Mouse (Mus musculus) heart, embryonic 13.5 days (tissue): Measurements from ENCODE around the gene Samd14. TPM values are rescaled to one million over a fixed set of nuclear protein-coding genes. Genes with fewer than 3 reads are reported as not detected.

Source experiments
- ATAC-seq: fragments of 200-750 bp; cut with Nextera tagmentation; 2 replicates; pipeline ENCODE4 v1.8.0; 2017; ENCODE audit warnings: moderate TSS enrichment; ENCODE audit not compliant: insufficient number of reproducible peaks, low FRiP score, low TSS enrichment; ENCODE audit errors: extremely low read depth
- H3K27ac ChIP-seq: fragments of 300-500 bp; sonication (generic); replicated peaks from 2 replicates; pipeline ENCODE4 v1.5.1; 2015; ENCODE audit warnings: moderate library complexity, mild to moderate bottlenecking, inconsistent platforms
- H3K27me3 ChIP-seq: fragments of 300-500 bp; sonication (generic); replicated peaks from 2 replicates; pipeline ENCODE4 v1.6.1; 2015; ENCODE audit warnings: mild to moderate bottlenecking, inconsistent platforms
- H3K36me3 ChIP-seq: fragments of 300-500 bp; sonication (generic); 2 replicates; pipeline ENCODE4 v1.6.1; 2015; ENCODE audit warnings: mild to moderate bottlenecking, inconsistent platforms
- H3K4me1 ChIP-seq: fragments of 300-500 bp; sonication (generic); 2 replicates; pipeline ENCODE4 v1.6.1; 2015; ENCODE audit warnings: inconsistent platforms
- H3K4me2 ChIP-seq: fragments of 300-500 bp; sonication (generic); 2 replicates; pipeline ENCODE4 v1.6.1; 2015; ENCODE audit warnings: inconsistent platforms, mild to moderate bottlenecking, moderate library complexity
- H3K4me3 ChIP-seq: fragments of 300-500 bp; sonication (generic); 2 replicates; pipeline ENCODE4 v1.5.1; 2015; ENCODE audit warnings: moderate library complexity, mild to moderate bottlenecking, inconsistent platforms
- H3K9ac ChIP-seq: fragments of 300-500 bp; sonication (generic); 2 replicates; pipeline ENCODE4 v1.6.1; 2015; ENCODE audit warnings: inconsistent platforms, mild to moderate bottlenecking, moderate library complexity
- H3K9me3 ChIP-seq: fragments of 300-500 bp; sonication (generic); 2 replicates; pipeline ENCODE4 v1.6.1; 2016; ENCODE audit warnings: inconsistent platforms
- WGBS: fragments of 180-500 bp; shearing (Covaris S2); methylation state at CpG from one replicate; pipeline ENCODE4 v1.1.7; 2015; ENCODE audit warnings: mixed read lengths; 5-methylcytosine and 5-hydroxymethylcytosine counted together
- polyA plus RNA-seq: library from polyadenylated mRNA; unstranded; fragments of >200 nt; fragmentation: Nextera tagmentation; extraction: Ambion mirVana; gene quantifications from 2 replicates; pipeline ENCODE4 v1.2.1, GENCODE M21; 2015

Gene Samd14
- polyA plus RNA-seq, 1 experiment from 2014 or later: 11.7 TPM

GRCm38 (mm10) chr11:94990102-94990748 is 19.5 kb upstream of the Samd14 start:
- Histone ChIP-seq H3K4me1 (peaks cover 74% of the 10 kb centered on the region), H3K27me3 (no peaks in the 10 kb centered on the region), H3K4me2 (peak overlapping the region; percentile 100), H3K36me3 (peaks cover 5% of the 10 kb centered on the region), H3K27ac (peak overlapping the region; percentile 95), H3K9me3 (no peaks in the 10 kb centered on the region), H3K4me3 (peak overlapping the region; percentile 94), H3K9ac (peak overlapping the region; percentile 98)
- 50% methylated on average over 6 of the region's 6 CpGs for WGBS
- no peak for ATAC-seq

- H3K4me3 ChIP-seq: peak within 1 kb of the TSS; percentile 94
- peaks cover 78% of the 10 kb centered on the region for H3K4me1 ChIP-seq
- peak; percentile 61 for ATAC-seq
- WGBS: under 1% methylated on average over 62 of the region's 69 CpGs
- peak within 1 kb of the TSS; percentile 95 for H3K27ac ChIP-seq
- H3K36me3 ChIP-seq: peaks cover 12% of the 10 kb centered on the region
- H3K9ac ChIP-seq: peak within 1 kb of the TSS; percentile 98
- peak within 1 kb of the TSS; percentile 100 for H3K4me2 ChIP-seq
- H3K9me3 ChIP-seq: no peaks in the 10 kb centered on the region
- no peaks in the 10 kb centered on the region for H3K27me3 ChIP-seq
Observed at GRCm38 (mm10) chr11:94990749-94991577, 18.7 kb upstream of the Samd14 start, which contains the start of gene Ppp1r9b. Gene Ppp1r9b, plus strand, starts transcription at chr11:94991035.

GRCm38 (mm10) chr11:94991641-94992479 is 17.8 kb upstream of the Samd14 start:
- WGBS: under 1% methylated on average over 98 of the region's 99 CpGs
- no peak for ATAC-seq
- peaks cover 83% of the 10 kb centered on the region for H3K4me1 ChIP-seq

GRCm38 (mm10) chr11:94992480-94992753 is 17.3 kb upstream of the Samd14 start:
- Histone ChIP-seq H3K27ac (peak overlapping the region; percentile 95), H3K4me2 (peak overlapping the region; percentile 100), H3K4me1 (peaks cover 83% of the 10 kb centered on the region), H3K36me3 (peaks cover 27% of the 10 kb centered on the region), H3K9me3 (no peaks in the 10 kb centered on the region), H3K9ac (peak overlapping the region; percentile 98), H3K4me3 (peak overlapping the region; percentile 94), H3K27me3 (no peaks in the 10 kb centered on the region)
- no peak for ATAC-seq
- WGBS: under 1% methylated on average over 20 of the region's 20 CpGs

More at GRCm38 (mm10) chr11:94991641-94992479, 17.8 kb upstream of the Samd14 start:
- Histone ChIP-seq H3K27ac (peak overlapping the region; percentile 95), H3K4me2 (peak overlapping the region; percentile 100), H3K4me3 (peak overlapping the region; percentile 94), H3K9ac (peak overlapping the region; percentile 98), H3K36me3 (peaks cover 21% of the 10 kb centered on the region), H3K9me3 (no peaks in the 10 kb centered on the region), H3K27me3 (no peaks in the 10 kb centered on the region)

GRCm38 (mm10) chr11:94992754-94993606 is 16.7 kb upstream of the Samd14 start:
- peak; percentile 11; the same call in 1 of the 2 replicates for ATAC-seq
- peaks cover 32% of the 10 kb centered on the region for H3K36me3 ChIP-seq
- peaks cover 83% of the 10 kb centered on the region for H3K4me1 ChIP-seq
- 4% methylated on average over 22 of the region's 22 CpGs for WGBS
- H3K9me3 ChIP-seq: no peaks in the 10 kb centered on the region
- H3K9ac ChIP-seq: peak overlapping the region; percentile 98
- H3K27me3 ChIP-seq: no peaks in the 10 kb centered on the region
- peak overlapping the region; percentile 95 for H3K27ac ChIP-seq
- peak overlapping the region; percentile 100 for H3K4me2 ChIP-seq
- peak overlapping the region; percentile 94 for H3K4me3 ChIP-seq

GRCm38 (mm10) chr11:94994208-94994814 is 15.4 kb upstream of the Samd14 start:
- Histone ChIP-seq H3K27ac (peak overlapping the region; percentile 95), H3K4me2 (peak overlapping the region; percentile 100), H3K4me3 (peak overlapping the region; percentile 94), H3K4me1 (peaks cover 73% of the 10 kb centered on the region), H3K36me3 (peaks cover 45% of the 10 kb centered on the region), H3K27me3 (no peaks in the 10 kb centered on the region), H3K9ac (peak overlapping the region; percentile 98), H3K9me3 (no peaks in the 10 kb centered on the region)
- 24% methylated on average over 10 of the region's 10 CpGs for WGBS
- no peak for ATAC-seq

GRCm38 (mm10) chr11:94994947-94995772 is 14.5 kb upstream of the Samd14 start:
- Histone ChIP-seq H3K4me1 (peaks cover 72% of the 10 kb centered on the region), H3K27ac (peak overlapping the region; percentile 95; the same call in 1 of the 2 replicates), H3K27me3 (no peaks in the 10 kb centered on the region), H3K9me3 (no peaks in the 10 kb centered on the region), H3K36me3 (peaks cover 54% of the 10 kb centered on the region), H3K4me2 (peak overlapping the region; percentile 100), H3K9ac (peak overlapping the region; percentile 98), H3K4me3 (peak overlapping the region; percentile 94)
- WGBS: 79% methylated on average over 11 of the region's 11 CpGs
- no peak for ATAC-seq

- peak overlapping the region; percentile 98 for H3K9ac ChIP-seq
- H3K4me3 ChIP-seq: 0 out of 2 replicates have a peak overlapping the region, but pooled peaks have one; percentile 11
- peak overlapping the region; percentile 100 for H3K4me2 ChIP-seq
- peaks cover 76% of the 10 kb centered on the region for H3K4me1 ChIP-seq
- H3K36me3 ChIP-seq: peaks cover 63% of the 10 kb centered on the region
- H3K27ac ChIP-seq: no peak overlapping the region
- WGBS: 81% methylated on average over 8 of the region's 8 CpGs
- no peak for ATAC-seq
- no peaks in the 10 kb centered on the region for H3K27me3 ChIP-seq
- no peaks in the 10 kb centered on the region for H3K9me3 ChIP-seq
Observed at GRCm38 (mm10) chr11:94996101-94996500, 13.6 kb upstream of the Samd14 start.

GRCm38 (mm10) chr11:94996984-94997383 is 12.7 kb upstream of the Samd14 start:
- Histone ChIP-seq H3K4me3 (peak overlapping the region; percentile 6; the same call in 1 of the 2 replicates), H3K4me1 (peaks cover 81% of the 10 kb centered on the region), H3K27me3 (no peaks in the 10 kb centered on the region), H3K27ac (no peak overlapping the region), H3K9ac (no peak overlapping the region), H3K4me2 (peak overlapping the region; percentile 100), H3K36me3 (peaks cover 71% of the 10 kb centered on the region), H3K9me3 (no peaks in the 10 kb centered on the region)
- 87% methylated on average over 6 of the region's 6 CpGs for WGBS
- ATAC-seq: no peak
